Comparison of ENCODE assay signal across 21 mouse cellular contexts in genomic region chr1:188537021-188537420, GRCm38 (mm10).
DNase-seq lines count a peak whose midpoint lies in the region; ATAC-seq lines count a peak whose summit lies in the region.
"Had no signal": no experiment of that assay in that cellular context is flagged by ENCODE, and none has a peak within 500 bp of the region (broad histone marks: within the 10 kb centered on the region; RNA-seq: fewer than 3 reads in every experiment).

No protein-coding gene starts in this region.

- no peak for DNase-seq in layer of hippocampus, adult 11-12 months (ENCODE audit: low spot score)
- DNase-seq in embryo, embryonic 10 days (ENCODE audit: low spot score), result no peak
- DNase-seq in left cerebral cortex, postnatal 25 days (ENCODE audit: low spot score in 2 of 2), result no peak
- DNase-seq: adrenal gland, adult 8-10 months; adrenal gland, postnatal 14 days; adrenal gland, postnatal 36 days; B cell, adult 2 months; cerebellum, adult 11-12 months; cerebellum, adult 2 months; cerebellum, adult 9-10 months; cerebellum, postnatal 10 days; cerebellum, postnatal 25 days; forebrain, postnatal 0 days had no signal

- intact Hi-C loops in left cerebral cortex, postnatal 25 days (cut with DNase I), result no loop called here

- ATAC-seq in common myeloid progenitor, adult 5-6 weeks (replicated peaks; ENCODE audit: low read depth, poor library complexity, severe bottlenecking), result peak; percentile 76
- ATAC-seq in hematopoietic stem cell, adult 5-6 weeks (replicated peaks in 1 of 2; ENCODE audit: insufficient read depth in 1 of 2, low FRiP score in 2 of 2, low TSS enrichment in 1 of 2, low read depth in 1 of 2, poor library complexity in 2 of 2, severe bottlenecking in 2 of 2), result peak; percentile 82 to 97
- ATAC-seq in megakaryocyte progenitor cell, adult 5-6 weeks (replicated peaks; ENCODE audit: poor library complexity), result peak; percentile 59
- ATAC-seq: activated CD4-positive, CD25-positive, alpha-beta regulatory T cell, adult 4 months; CD4-positive, CD25-positive, alpha-beta regulatory T cell, adult 4 months; forebrain, embryonic 13.5 days; forebrain, embryonic 15.5 days; forebrain, postnatal 0 days; Patski had no signal
